Mouse (Mus musculus) forelimb bud, embryonic 11.5 days (tissue): ENCODE results near the gene Gm10803.
"Not testable (repeated sequence)": the region's sequence is repeated elsewhere in the genome, so short reads cannot be mapped to it uniquely, and the experiment has no call there.

Experiments
- DNase-seq: peaks from one replicate; pipeline ENCODE4 v3.0.0-alpha.2; 2012; ENCODE audit warnings: low read depth, low spot score

Gene Gm10803

GRCm38 (mm10) chr2:93560268-93560667 is at the start of gene Gm10803:
TSS of gene Gm10803 (plus strand) at chr2:93560568.
- DNase-seq = not testable (repeated sequence)

GRCm38 (mm10) chr2:93510839-93511238 is 49.5 kb upstream of the Gm10803 start:
- DNase-seq = no peak

GRCm38 (mm10) chr2:93512130-93512529 is 48.2 kb upstream of the Gm10803 start:
- DNase-seq = no peak

- no peak for DNase-seq
Observed at GRCm38 (mm10) chr2:93515246-93515645, 45.1 kb upstream of the Gm10803 start.

GRCm38 (mm10) chr2:93521042-93521441 is 39.3 kb upstream of the Gm10803 start:
- no peak for DNase-seq

- DNase-seq = no peak
Observed at GRCm38 (mm10) chr2:93521571-93521970, 38.8 kb upstream of the Gm10803 start.

- peak; percentile 47 for DNase-seq
Observed at GRCm38 (mm10) chr2:93522005-93522404, 38.4 kb upstream of the Gm10803 start.

GRCm38 (mm10) chr2:93525033-93525762 is 35.2 kb upstream of the Gm10803 start:
- DNase-seq = peak; percentile 42

- no peak for DNase-seq
Observed at GRCm38 (mm10) chr2:93529602-93530001, 30.8 kb upstream of the Gm10803 start.

GRCm38 (mm10) chr2:93533891-93534290 is 26.5 kb upstream of the Gm10803 start:
- no peak for DNase-seq

GRCm38 (mm10) chr2:93537385-93537967 is 22.9 kb upstream of the Gm10803 start:
- no peak for DNase-seq

- DNase-seq = no peak
Observed at GRCm38 (mm10) chr2:93538140-93538539, 22.2 kb upstream of the Gm10803 start.

GRCm38 (mm10) chr2:93541771-93542170 is 18.6 kb upstream of the Gm10803 start:
- no peak for DNase-seq

GRCm38 (mm10) chr2:93552676-93553521 is 7.5 kb upstream of the Gm10803 start:
- no peak for DNase-seq

GRCm38 (mm10) chr2:93553905-93554304 is 6.5 kb upstream of the Gm10803 start:
- no peak for DNase-seq

GRCm38 (mm10) chr2:93565647-93566046 is 5.3 kb downstream of the Gm10803 start:
- no peak for DNase-seq

GRCm38 (mm10) chr2:93567675-93568074 is 7.3 kb downstream of the Gm10803 start:
- no peak for DNase-seq

GRCm38 (mm10) chr2:93572565-93572964 is 12.2 kb downstream of the Gm10803 start:
- no peak for DNase-seq

GRCm38 (mm10) chr2:93581271-93581670 is 20.9 kb downstream of the Gm10803 start:
- no peak for DNase-seq

- DNase-seq = no peak
Observed at GRCm38 (mm10) chr2:93585821-93586220, 25.5 kb downstream of the Gm10803 start.

- DNase-seq = peak; percentile 21
Observed at GRCm38 (mm10) chr2:93587446-93587845, 27.1 kb downstream of the Gm10803 start.

- DNase-seq = no peak
Observed at GRCm38 (mm10) chr2:93589875-93590274, 29.5 kb downstream of the Gm10803 start.
